Mouse (Mus musculus) myocyte (in vitro differentiated cells): ENCODE results near the gene Rapgef4. TPM values are rescaled to one million over a fixed set of nuclear protein-coding genes. Genes with fewer than 3 reads are reported as not detected.

Experiments
- H3K27me3 ChIP-seq: one replicate; pipeline ENCODE4 v1.6.1; 2011; ENCODE audit not compliant: control insufficient read depth, insufficient read depth, insufficient read length
- H3K36me3 ChIP-seq: one replicate; pipeline ENCODE4 v1.6.1; 2011; ENCODE audit not compliant: control insufficient read depth, insufficient read depth
- H3K4me2 ChIP-seq: one replicate; pipeline ENCODE4 v1.6.1; 2011; ENCODE audit warnings: low read depth, control low read depth
- H3K4me3 ChIP-seq: one replicate; pipeline ENCODE4 v1.5.1; 2011; ENCODE audit warnings: mild to moderate bottlenecking, control low read depth, moderate library complexity
- H3K79me2 ChIP-seq: one replicate; pipeline ENCODE4 v1.6.1; 2011; ENCODE audit not compliant: control insufficient read depth, insufficient read depth
- H3ac ChIP-seq: one replicate; pipeline ENCODE4 v1.6.1; 2011; ENCODE audit not compliant: control insufficient read depth, insufficient read length
- E2F4 ChIP-seq: IDR thresholded peaks from one replicate; pipeline ENCODE4 v1.6.1; 2011; ENCODE audit warnings: mild to moderate bottlenecking, control low read depth, moderate library complexity; ENCODE audit not compliant: insufficient read depth
- MAX ChIP-seq: IDR thresholded peaks from one replicate; pipeline ENCODE4 v1.6.1; 2011; ENCODE audit warnings: low read depth, mild to moderate bottlenecking, control low read depth
- MYOG ChIP-seq, 3 experiments: IDR thresholded peaks; one replicate each; pipeline ENCODE4 v1.6.1; 2011; ENCODE audit warnings: control low read depth in 2 of 3, low read depth in 2 of 3, mild to moderate bottlenecking in 2 of 3; ENCODE audit not compliant: insufficient read length in 2 of 3, control insufficient read depth in 1 of 3, insufficient read depth in 1 of 3
- POLR2A ChIP-seq: IDR thresholded peaks from one replicate; pipeline ENCODE4 v1.6.1; 2011; ENCODE audit warnings: low read depth, mild to moderate bottlenecking, control low read depth, moderate library complexity; ENCODE audit not compliant: insufficient read length
- REST ChIP-seq: IDR thresholded peaks from one replicate; pipeline ENCODE4 v1.6.1; 2011; ENCODE audit warnings: mild to moderate bottlenecking, control low read depth, moderate library complexity; ENCODE audit not compliant: insufficient read depth, insufficient read length
- polyA plus RNA-seq: library from polyadenylated mRNA; unstranded; fragments of >200 nt; fragmentation: generic; extraction: Trizol; gene quantifications from one replicate; pipeline ENCODE4 v1.2.1, GENCODE M21; 2012; ENCODE audit warnings: missing spikeins

Gene Rapgef4
- polyA plus RNA-seq, 1 experiment, result 0.28 TPM

GRCm38 (mm10) chr2:72305738-72306137, 324.7 kb downstream of the Rapgef4 start:
- Histone ChIP-seq H3K79me2 (peaks cover 77% of the 10 kb centered on the region), H3ac (no peak overlapping the region), H3K4me2 (no peak overlapping the region), H3K27me3 (no peaks in the 10 kb centered on the region), H3K36me3 (peaks cover 14% of the 10 kb centered on the region), H3K4me3 (no peak overlapping the region)
- TF ChIP-seq POLR2A, result no peak
- no peak for TF ChIP-seq REST
- TF ChIP-seq MYOG (IDR thresholded peaks at IDR 0.05; ENCODE audit: control insufficient read depth in 1 of 3, insufficient read depth in 1 of 3, insufficient read length in 2 of 3, low read depth in 2 of 3), result no peak
- no peak for TF ChIP-seq MAX
- TF ChIP-seq E2F4, result no peak

Other genes starting within 250 kb of the Rapgef4 start
- 50.4 TPM for gene Itga6, start 235.6 kb upstream of the Rapgef4 start, polyA plus RNA-seq
- 17.0 TPM for gene Pdk1, start 108.0 kb upstream of the Rapgef4 start, polyA plus RNA-seq